Mouse (Mus musculus) lung, postnatal 14 days (tissue): Measurements from ENCODE around the gene Kcne3.

Experiments used
- DNase-seq: peaks from one replicate; pipeline ENCODE4 v3.0.0; 2021

Kcne3 gene

GRCm38 (mm10) chr7:100182388-100182787 is 6.1 kb downstream of the Kcne3 start:
- no peak for DNase-seq

GRCm38 (mm10) chr7:100187601-100188000 is 11.3 kb downstream of the Kcne3 start:
- peak; percentile 73 for DNase-seq

- DNase-seq = no peak
These were observed 13.9 kb downstream of the Kcne3 start for GRCm38 (mm10) chr7:100190167-100190566.

- peak; percentile 84 for DNase-seq
These were observed 14.5 kb downstream of the Kcne3 start for GRCm38 (mm10) chr7:100190778-100191177.

GRCm38 (mm10) chr7:100201191-100201590 is 24.9 kb downstream of the Kcne3 start:
- no peak for DNase-seq

- no peak for DNase-seq
These were observed 27.3 kb downstream of the Kcne3 start for GRCm38 (mm10) chr7:100203616-100204015.

GRCm38 (mm10) chr7:100204871-100205270 is 28.6 kb downstream of the Kcne3 start:
- DNase-seq = no peak

GRCm38 (mm10) chr7:100206144-100206543 is 29.8 kb downstream of the Kcne3 start:
- DNase-seq = no peak

- no peak for DNase-seq
These were observed 31.6 kb downstream of the Kcne3 start for GRCm38 (mm10) chr7:100207886-100208285.

GRCm38 (mm10) chr7:100214310-100214709 is 38.0 kb downstream of the Kcne3 start:
- DNase-seq = no peak

GRCm38 (mm10) chr7:100215116-100215732 is 38.9 kb downstream of the Kcne3 start:
- DNase-seq = no peak

GRCm38 (mm10) chr7:100215976-100216375 is 39.7 kb downstream of the Kcne3 start:
- DNase-seq = no peak

- no peak for DNase-seq
These were observed 40.6 kb downstream of the Kcne3 start for GRCm38 (mm10) chr7:100216601-100217565.

GRCm38 (mm10) chr7:100227158-100227875 is 51.0 kb downstream of the Kcne3 start, which contains the start of gene Pgm2l1:
Gene Pgm2l1, plus strand, starts transcription at chr7:100227394.
- peak; percentile 97 for DNase-seq

GRCm38 (mm10) chr7:100227896-100228525 is 51.7 kb downstream of the Kcne3 start:
- DNase-seq = peak; percentile 19

GRCm38 (mm10) chr7:100228957-100229356 is 52.7 kb downstream of the Kcne3 start:
- no peak for DNase-seq

- no peak for DNase-seq
These were observed 54.3 kb downstream of the Kcne3 start for GRCm38 (mm10) chr7:100230646-100231045.

- no peak for DNase-seq
These were observed 55.4 kb downstream of the Kcne3 start for GRCm38 (mm10) chr7:100231661-100232060.

GRCm38 (mm10) chr7:100233681-100234080 is 57.4 kb downstream of the Kcne3 start:
- DNase-seq = no peak
